Mouse (Mus musculus): ENCODE data around the gene Magee1. TPM values are rescaled to one million over a fixed set of nuclear protein-coding genes. Genes with fewer than 3 reads are reported as not detected.

The Magee1 gene
- total RNA-seq (2012; rRNA removed) (0.98 and 1.4 TPM in 2 replicates), total RNA-seq (2014; rRNA removed) (0.88 and 0.94 TPM in 2 replicates), polyA plus RNA-seq (2012; ENCODE audit: insufficient read length, low read depth) (1.2 and 1.3 TPM in 2 replicates)

GRCm38 (mm10) chrX:105120275-105121226, at the start of gene Magee1:
Gene Magee1 (plus strand): TSS chrX:105120378.
- Histone ChIP-seq H3K4me3 (replicated peaks in 1 of 3; ENCODE audit: low read depth in 2 of 3, low read length in 2 of 3, poor library complexity in 1 of 3) (peak within 1 kb of the TSS; percentile 34 to 75 (median 43)), H3K27ac (ENCODE audit: insufficient read depth, low read depth) (no peak within 1 kb of the TSS), H3K9ac (ENCODE audit: insufficient read depth, low read depth) (no peak within 1 kb of the TSS; the same call in 1 of the 2 replicates), H3K4me2 (ENCODE audit: insufficient read depth, low read depth, poor library complexity, severe bottlenecking) (peak within 1 kb of the TSS; percentile 53; the same call in 1 of the 2 replicates), H3K79me2 (replicated peaks; ENCODE audit: control insufficient read depth, extremely low read depth, insufficient read depth, poor library complexity, severe bottlenecking) (no peaks in the 10 kb centered on the region), H3K27me3 (replicated peaks) (no peaks in the 10 kb centered on the region), H3K9me3 (replicated peaks; ENCODE audit: low read length) (no peaks in the 10 kb centered on the region), H3K4me1 (ENCODE audit: control insufficient read depth in 1 of 2, insufficient read depth in 2 of 2) (no peaks in the 10 kb centered on the region), H3K36me3 (replicated peaks in 1 of 2; ENCODE audit: control insufficient read depth in 1 of 2, insufficient read depth in 1 of 2, low read length in 1 of 2) (peaks cover 0 to 6% of the 10 kb centered on the region in 2 experiments)
- in situ Hi-C loops (cut with MboI; ENCODE audit: low pct_ligation_motif_present, low pct_unique_long_range_greater_than_20kb, low sequenced_read_pairs), result no loop called here
- TF ChIP-seq NRF1 (IDR thresholded peaks at IDR 0.05; ENCODE audit: low read depth, low read length) (peak; percentile 75), BHLHE40 (IDR thresholded peaks at IDR 0.05; ENCODE audit: low read depth, low read length) (no peak)
- DNase-seq (ENCODE audit: extremely low read depth), result peak; percentile 18
- dilution Hi-C loops (cut with MboI; ENCODE audit: extremely low pct_ligation_motif_present, extremely low pct_unique_long_range_greater_than_20kb, low sequenced_read_pairs), result no loop called here

DNA sequence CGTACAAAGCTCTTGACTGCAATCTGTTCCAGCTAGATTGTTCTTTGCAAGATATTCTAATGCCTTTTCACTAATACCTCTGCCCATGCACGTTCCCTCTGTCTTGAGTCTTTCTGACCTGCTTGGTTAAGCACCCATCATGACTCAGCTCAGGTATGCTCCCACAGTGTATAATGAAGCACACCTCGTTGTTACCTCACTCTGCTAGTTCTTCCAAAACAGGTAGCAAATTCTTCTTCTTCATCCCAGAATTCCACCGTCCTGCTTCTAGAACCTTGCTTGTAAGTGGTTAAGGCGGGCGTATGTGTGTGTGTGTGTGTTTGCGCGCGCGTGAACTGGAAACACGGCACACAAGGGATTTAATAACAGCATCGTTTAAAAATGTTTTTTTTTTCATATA, 41.0 kb upstream of the Magee1 start:
- H3K27me3 ChIP-seq (replicated peaks), result no peaks in the 10 kb centered on the region
- H3K36me3 ChIP-seq (replicated peaks in 1 of 2; ENCODE audit: control insufficient read depth in 1 of 2, insufficient read depth in 1 of 2, low read length in 1 of 2), result peaks cover 4 to 8% of the 10 kb centered on the region in 2 experiments
- H3K4me2 ChIP-seq (ENCODE audit: insufficient read depth, low read depth, poor library complexity, severe bottlenecking), result peak overlapping the region; percentile 56; the same call in 1 of the 2 replicates
- TF ChIP-seq MXI1 (IDR thresholded peaks at IDR 0.05; ENCODE audit: low read depth, low read length) (no peak; the same call in 1 of the 2 replicates), POLR2AphosphoS2 (IDR thresholded peaks at IDR 0.05; ENCODE audit: low read depth, low read length) (no peak), MYC (IDR thresholded peaks at IDR 0.05; ENCODE audit: low read depth, low read length) (no peak), CHD1 (IDR thresholded peaks at IDR 0.05; ENCODE audit: low read depth, low read length) (no peak), IRF4 (IDR thresholded peaks at IDR 0.05; ENCODE audit: low read depth, low read length) (no peak), MAX (IDR thresholded peaks at IDR 0.05; ENCODE audit: low read length) (no peak), MAFK (IDR thresholded peaks at IDR 0.05; ENCODE audit: insufficient replicate concordance, low read length) (no peak), ZKSCAN1 (IDR thresholded peaks at IDR 0.05; ENCODE audit: borderline replicate concordance, low read depth, low read length) (no peak), MEF2A (IDR thresholded peaks at IDR 0.05; ENCODE audit: borderline replicate concordance, low read depth, low read length) (no peak), POLR2A (IDR thresholded peaks at IDR 0.05; ENCODE audit: low read depth, low read length) (no peak), KAT2A (IDR thresholded peaks at IDR 0.05; ENCODE audit: insufficient replicate concordance, low read length) (no peak), HCFC1 (IDR thresholded peaks at IDR 0.05; ENCODE audit: low read depth, low read length) (no peak), UBTF (IDR thresholded peaks at IDR 0.05; ENCODE audit: low read depth, low read length) (no peak), EP300 (IDR thresholded peaks at IDR 0.05; ENCODE audit: low read length) (no peak), CHD2 (IDR thresholded peaks at IDR 0.05; ENCODE audit: low read length) (no peak), RAD21 (IDR thresholded peaks at IDR 0.05; ENCODE audit: low read depth, low read length) (no peak), TCF12 (IDR thresholded peaks at IDR 0.05; ENCODE audit: low read depth, low read length) (no peak), JUN (IDR thresholded peaks at IDR 0.05; ENCODE audit: insufficient read depth, low read depth, low read length) (no peak), ZC3H11A (IDR thresholded peaks at IDR 0.05; ENCODE audit: low read depth, low read length) (no peak), GABPA (IDR thresholded peaks at IDR 0.05; ENCODE audit: insufficient replicate concordance, low read depth, low read length) (no peak)
- H3K79me2 ChIP-seq (replicated peaks; ENCODE audit: control insufficient read depth, extremely low read depth, insufficient read depth, poor library complexity, severe bottlenecking), result peaks cover 10% of the 10 kb centered on the region
- DNase-seq (ENCODE audit: extremely low read depth), result peak; percentile 14
- peaks cover 0 to 3% of the 10 kb centered on the region in 2 experiments; a peak in 1 of 4 replicates for H3K4me1 ChIP-seq (ENCODE audit: control insufficient read depth in 1 of 2, insufficient read depth in 2 of 2)
- no peak overlapping the region; the same call in 1 of the 2 replicates for H3K9ac ChIP-seq (ENCODE audit: insufficient read depth, low read depth)
- dilution Hi-C loops (cut with MboI; ENCODE audit: extremely low pct_ligation_motif_present, extremely low pct_unique_long_range_greater_than_20kb, low sequenced_read_pairs) (no loop called here), in situ Hi-C loops (cut with MboI; ENCODE audit: low pct_ligation_motif_present, low pct_unique_long_range_greater_than_20kb, low sequenced_read_pairs) (no loop called here)
- no peak overlapping the region for H3K27ac ChIP-seq (ENCODE audit: insufficient read depth, low read depth)
- no peaks in the 10 kb centered on the region for H3K9me3 ChIP-seq (replicated peaks; ENCODE audit: low read length)
- peak overlapping the region; percentile 60 to 86 (median 62) for H3K4me3 ChIP-seq (replicated peaks in 1 of 3; ENCODE audit: low read depth in 2 of 3, low read length in 2 of 3, poor library complexity in 1 of 3)
